Mouse (Mus musculus) embryonic facial prominence, embryonic 13.5 days (tissue): Measurements from ENCODE around the gene Gm21915. TPM values are rescaled to one million over a fixed set of nuclear protein-coding genes. Genes with fewer than 3 reads are reported as not detected.
A peak's percentile ranks its signal among the peaks of the same experiment; 100 is the strongest.

Source experiments
- ATAC-seq: fragments of 200-750 bp; cut with Nextera tagmentation; 2 replicates; pipeline ENCODE4 v1.8.0; 2017; ENCODE audit warnings: low read depth; ENCODE audit not compliant: insufficient number of reproducible peaks, insufficient read depth, low FRiP score, low TSS enrichment
- H3K27ac ChIP-seq: fragments of 300-500 bp; sonication (generic); 2 replicates; pipeline ENCODE4 v1.5.1; 2015; ENCODE audit warnings: moderate library complexity, mild to moderate bottlenecking, inconsistent platforms
- H3K27me3 ChIP-seq: fragments of 300-500 bp; sonication (generic); 2 replicates; pipeline ENCODE4 v1.6.1; 2015; ENCODE audit warnings: mild to moderate bottlenecking, inconsistent platforms
- H3K36me3 ChIP-seq: fragments of 300-500 bp; sonication (generic); 2 replicates; pipeline ENCODE4 v1.6.1; 2015; ENCODE audit warnings: mild to moderate bottlenecking, inconsistent platforms
- H3K4me1 ChIP-seq: fragments of 300-500 bp; sonication (generic); 2 replicates; pipeline ENCODE4 v1.6.1; 2015; ENCODE audit warnings: inconsistent platforms
- H3K4me2 ChIP-seq: fragments of 300-500 bp; sonication (generic); 2 replicates; pipeline ENCODE4 v1.6.1; 2015; ENCODE audit warnings: moderate library complexity, mild to moderate bottlenecking, inconsistent platforms
- H3K4me3 ChIP-seq: fragments of 300-500 bp; sonication (generic); 2 replicates; pipeline ENCODE4 v1.5.1; 2015; ENCODE audit warnings: mild to moderate bottlenecking, inconsistent platforms
- H3K9ac ChIP-seq: fragments of 300-500 bp; sonication (generic); 2 replicates; pipeline ENCODE4 v1.6.1; 2015; ENCODE audit warnings: mild to moderate bottlenecking, inconsistent platforms
- H3K9me3 ChIP-seq: fragments of 300-500 bp; sonication (generic); 2 replicates; pipeline ENCODE4 v1.6.1; 2016; ENCODE audit warnings: inconsistent platforms
- WGBS: fragments of 180-500 bp; shearing (Covaris S2); methylation state at CpG from one replicate; pipeline ENCODE4 v1.1.7; 2015; ENCODE audit warnings: mixed read lengths; 5-methylcytosine and 5-hydroxymethylcytosine counted together
- polyA plus RNA-seq: library from polyadenylated mRNA; unstranded; fragments of >200 nt; fragmentation: Nextera tagmentation; extraction: Ambion mirVana; gene quantifications from 2 replicates; pipeline ENCODE4 v1.2.1, GENCODE M21; 2015

Gm21915 gene
- polyA plus RNA-seq, 1 experiment from 2014 or later, result not detected

DNA sequence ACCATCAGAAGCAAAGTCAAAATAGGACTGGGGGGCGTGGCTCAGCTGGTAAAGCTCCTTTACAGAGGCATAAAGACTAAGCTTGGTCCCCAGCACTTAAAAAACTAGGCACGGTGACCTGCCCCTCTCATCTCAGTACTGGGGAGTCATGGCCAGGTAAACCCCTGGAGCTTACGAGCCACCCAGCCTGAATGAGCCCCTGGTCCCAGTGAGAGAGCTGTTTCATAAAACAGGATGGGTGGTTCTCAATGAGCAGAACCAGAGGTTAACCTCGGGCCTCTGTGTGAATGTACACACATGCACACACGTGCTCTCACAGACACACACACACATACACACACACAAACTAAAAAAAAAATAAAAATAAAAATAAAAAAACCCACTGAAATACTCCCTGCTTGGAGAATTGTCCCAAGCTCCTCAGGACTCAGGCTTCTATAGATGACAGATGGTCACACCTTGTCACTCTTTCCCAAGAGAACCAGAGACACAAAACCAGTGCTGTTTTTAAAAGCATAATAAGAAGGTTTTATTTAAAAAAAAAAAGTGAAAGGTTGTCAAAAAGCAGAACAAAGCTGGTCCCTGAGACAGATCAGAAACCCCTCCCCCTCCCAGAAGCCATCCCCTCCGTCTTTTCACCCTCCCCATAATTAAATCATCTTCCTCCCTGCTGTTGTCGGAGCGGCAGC, 32.6 kb upstream of the Gm21915 start:
- 22% methylated on average over 8 of the region's 8 CpGs for WGBS
- peak overlapping the region; percentile 68 for H3K9ac ChIP-seq

DNA sequence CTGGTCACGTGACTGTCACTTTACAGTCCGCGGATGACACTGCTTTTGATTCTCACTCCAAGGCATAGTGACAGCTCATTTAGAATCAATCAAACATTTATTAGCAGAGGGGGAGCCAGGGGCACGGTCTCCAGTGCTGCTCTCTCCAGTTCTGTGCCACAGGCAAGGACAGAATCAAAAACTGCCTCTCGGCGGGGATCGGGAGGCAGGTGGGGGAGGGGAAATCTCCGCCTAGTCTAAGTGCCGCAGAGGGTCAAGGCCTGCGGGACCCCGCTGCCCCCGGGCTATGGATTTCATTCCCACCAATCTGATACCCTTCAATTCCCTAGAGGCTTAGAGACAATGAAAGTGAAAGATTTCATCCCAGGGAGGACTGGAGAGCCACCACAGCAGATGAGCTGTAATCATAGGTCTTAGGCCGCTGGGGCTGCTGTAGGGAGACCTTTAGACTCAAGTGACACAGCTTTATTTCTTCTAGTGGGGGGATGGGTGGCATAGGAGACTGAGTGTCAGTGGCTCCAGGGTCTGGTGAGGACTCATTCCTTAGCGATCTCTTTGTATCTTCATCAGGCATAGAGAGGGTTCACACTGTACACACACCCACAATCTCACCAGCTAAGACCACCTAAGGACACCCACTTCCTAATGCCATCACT, 31.9 kb upstream of the Gm21915 start:
- peak overlapping the region; percentile 68 for H3K9ac ChIP-seq
- peak overlapping the region; percentile 41 for H3K4me3 ChIP-seq
- H3K27me3 ChIP-seq, result peaks cover 4% of the 10 kb centered on the region; the same call in 1 of the 2 replicates
- no peaks in the 10 kb centered on the region for H3K9me3 ChIP-seq
- H3K27ac ChIP-seq, result no peak overlapping the region
- 2% methylated on average over 14 of the region's 14 CpGs for WGBS
- peak overlapping the region; percentile 74 for H3K4me2 ChIP-seq
- no peak for ATAC-seq
- H3K4me1 ChIP-seq, result peaks cover 43% of the 10 kb centered on the region
- no peaks in the 10 kb centered on the region for H3K36me3 ChIP-seq

More for the DNA sequence above, 32.6 kb upstream of the Gm21915 start:
- Histone ChIP-seq H3K36me3 (no peaks in the 10 kb centered on the region), H3K27me3 (peaks cover 4% of the 10 kb centered on the region; the same call in 1 of the 2 replicates), H3K4me2 (peak overlapping the region; percentile 74), H3K4me1 (peaks cover 41% of the 10 kb centered on the region), H3K4me3 (peak overlapping the region; percentile 41), H3K27ac (no peak overlapping the region), H3K9me3 (no peaks in the 10 kb centered on the region)
- no peak for ATAC-seq

DNA sequence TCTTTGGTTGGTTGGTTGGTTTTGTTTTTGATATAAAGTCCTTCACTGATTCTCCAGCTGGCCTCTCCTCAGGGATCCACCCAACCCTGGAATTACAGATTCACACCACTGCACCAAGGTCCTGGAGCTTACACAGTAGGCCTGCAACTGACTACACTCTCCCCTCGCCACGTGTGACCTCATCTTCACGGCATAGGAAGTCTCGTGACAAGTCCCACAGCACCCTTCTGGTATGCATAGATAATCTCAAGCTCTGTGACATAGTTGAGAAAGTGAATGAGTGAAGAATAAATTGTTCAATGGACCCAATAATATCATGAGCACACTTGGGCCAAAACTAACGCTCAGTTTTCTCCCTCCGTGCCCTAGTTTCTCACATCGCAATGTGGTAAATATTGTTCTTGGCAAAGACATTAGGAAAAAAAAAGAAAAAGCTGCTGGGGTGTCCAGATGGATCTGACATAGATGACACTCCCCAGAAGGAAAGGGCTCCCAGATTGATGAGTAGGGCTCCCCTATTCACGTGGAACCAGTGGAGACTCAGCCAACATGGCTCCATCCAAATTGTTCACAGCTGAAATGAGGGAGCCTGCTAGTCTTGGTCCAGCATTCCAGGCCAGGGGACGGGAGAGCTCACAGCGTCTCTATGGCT, 30.8 kb upstream of the Gm21915 start:
- no peaks in the 10 kb centered on the region for H3K9me3 ChIP-seq
- no peaks in the 10 kb centered on the region for H3K36me3 ChIP-seq
- WGBS, result 79% methylated on average over 10 of the region's 10 CpGs
- H3K9ac ChIP-seq, result no peak overlapping the region
- no peak overlapping the region for H3K27ac ChIP-seq
- H3K27me3 ChIP-seq, result peaks cover 4% of the 10 kb centered on the region; the same call in 1 of the 2 replicates
- H3K4me1 ChIP-seq, result peaks cover 42% of the 10 kb centered on the region
- H3K4me2 ChIP-seq, result no peak overlapping the region
- H3K4me3 ChIP-seq, result no peak overlapping the region
- no peak for ATAC-seq

GRCm38 (mm10) chr9:40641318-40641717, 29.1 kb upstream of the Gm21915 start:
- no peaks in the 10 kb centered on the region for H3K9me3 ChIP-seq
- ATAC-seq, result no peak
- H3K27ac ChIP-seq, result no peak overlapping the region
- no peak overlapping the region for H3K4me3 ChIP-seq
- H3K36me3 ChIP-seq, result no peaks in the 10 kb centered on the region
- no peak overlapping the region for H3K4me2 ChIP-seq
- WGBS, result 45% methylated on average over 2 of the region's 2 CpGs
- H3K4me1 ChIP-seq, result peaks cover 38% of the 10 kb centered on the region
- H3K27me3 ChIP-seq, result peaks cover 4% of the 10 kb centered on the region; the same call in 1 of the 2 replicates
- no peak overlapping the region for H3K9ac ChIP-seq

DNA sequence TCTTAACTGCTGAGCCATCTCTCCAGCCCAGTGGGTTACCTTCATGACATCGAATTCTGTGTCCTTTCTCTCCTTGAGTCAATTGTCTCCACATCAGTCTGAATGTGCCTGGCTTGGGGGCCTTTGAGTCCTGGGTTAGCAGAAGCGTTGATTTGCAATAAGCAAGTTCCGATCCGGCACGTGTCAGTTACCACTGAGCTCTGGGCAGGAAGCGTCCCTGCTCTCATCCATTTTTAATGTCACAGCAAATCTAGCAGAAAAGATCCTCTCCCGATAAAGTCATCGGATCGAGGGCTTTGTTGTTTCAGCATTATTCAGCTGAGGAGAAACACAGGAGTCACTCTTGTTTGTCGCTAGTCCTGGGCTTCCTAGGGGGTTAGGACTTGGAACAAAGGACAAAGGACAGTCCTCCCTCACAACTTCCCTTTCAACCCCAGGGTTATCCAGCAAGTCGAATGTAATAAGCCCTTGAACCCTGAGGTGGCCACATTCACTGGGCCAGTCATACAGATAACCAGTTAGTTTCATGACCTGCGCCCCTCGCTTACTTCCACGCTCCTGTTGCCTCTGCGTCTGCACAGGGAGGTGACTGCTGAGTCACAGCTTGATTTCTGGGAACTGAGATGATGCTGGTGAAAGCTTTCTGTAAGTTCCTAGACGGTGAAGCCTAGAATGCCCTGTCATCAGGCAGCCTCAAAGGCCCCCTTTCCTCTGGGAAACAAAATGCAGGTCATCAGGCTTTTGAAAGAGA, 27.8 kb upstream of the Gm21915 start:
- Histone ChIP-seq H3K9ac (no peak overlapping the region), H3K27ac (no peak overlapping the region), H3K4me3 (no peak overlapping the region), H3K36me3 (no peaks in the 10 kb centered on the region), H3K9me3 (no peaks in the 10 kb centered on the region), H3K4me1 (peaks cover 26% of the 10 kb centered on the region), H3K27me3 (peaks cover 4% of the 10 kb centered on the region; the same call in 1 of the 2 replicates), H3K4me2 (no peak overlapping the region)
- no peak for ATAC-seq
- 18% methylated on average over 16 of the region's 16 CpGs for WGBS

GRCm38 (mm10) chr9:40649444-40649843, 21.0 kb upstream of the Gm21915 start:
- no peak overlapping the region for H3K27ac ChIP-seq
- no peak overlapping the region for H3K4me2 ChIP-seq
- 91% methylated on average over 3 of the region's 3 CpGs for WGBS
- no peaks in the 10 kb centered on the region for H3K9me3 ChIP-seq
- H3K36me3 ChIP-seq, result no peaks in the 10 kb centered on the region
- no peak for ATAC-seq
- H3K4me1 ChIP-seq, result no peaks in the 10 kb centered on the region
- H3K4me3 ChIP-seq, result no peak overlapping the region
- H3K9ac ChIP-seq, result no peak overlapping the region
- H3K27me3 ChIP-seq, result no peaks in the 10 kb centered on the region

DNA sequence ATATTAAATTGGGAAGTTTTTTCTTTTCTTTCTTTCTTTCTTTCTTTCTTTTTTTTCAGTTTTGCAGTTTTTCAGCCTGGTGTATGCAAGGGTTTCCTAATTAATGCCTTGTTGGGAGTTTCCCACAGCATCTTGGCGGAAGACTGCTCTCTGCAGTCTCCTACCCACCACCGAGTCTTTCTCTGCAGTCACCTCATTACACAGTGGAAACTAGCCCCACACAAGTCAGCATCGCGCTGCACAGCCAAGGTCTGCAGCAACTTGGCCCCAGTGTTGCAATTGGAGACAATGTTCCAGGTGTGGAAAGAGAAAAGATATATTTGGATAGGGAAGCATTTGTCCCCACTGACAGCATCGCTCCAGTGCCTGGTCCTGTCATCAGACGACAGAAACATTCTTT, 20.4 kb upstream of the Gm21915 start:
- Histone ChIP-seq H3K9me3 (no peaks in the 10 kb centered on the region), H3K4me3 (no peak overlapping the region), H3K27me3 (no peaks in the 10 kb centered on the region), H3K4me2 (no peak overlapping the region), H3K9ac (no peak overlapping the region), H3K36me3 (no peaks in the 10 kb centered on the region), H3K4me1 (no peaks in the 10 kb centered on the region), H3K27ac (no peak overlapping the region)
- 63% methylated on average over 6 of the region's 6 CpGs for WGBS
- no peak for ATAC-seq

GRCm38 (mm10) chr9:40651239-40651859, 19.1 kb upstream of the Gm21915 start:
- 89% methylated on average over 4 of the region's 4 CpGs for WGBS
- H3K9me3 ChIP-seq, result no peaks in the 10 kb centered on the region
- no peak overlapping the region for H3K4me2 ChIP-seq
- no peaks in the 10 kb centered on the region for H3K36me3 ChIP-seq
- no peak overlapping the region for H3K4me3 ChIP-seq
- no peak overlapping the region for H3K27ac ChIP-seq
- H3K4me1 ChIP-seq, result peaks cover 4% of the 10 kb centered on the region; the same call in 1 of the 2 replicates
- ATAC-seq, result no peak
- no peak overlapping the region for H3K9ac ChIP-seq
- H3K27me3 ChIP-seq, result no peaks in the 10 kb centered on the region

GRCm38 (mm10) chr9:40652757-40653156, 17.7 kb upstream of the Gm21915 start:
- no peak for ATAC-seq
- Histone ChIP-seq H3K9me3 (no peaks in the 10 kb centered on the region), H3K27me3 (no peaks in the 10 kb centered on the region), H3K36me3 (no peaks in the 10 kb centered on the region), H3K4me2 (no peak overlapping the region), H3K4me1 (peaks cover 4% of the 10 kb centered on the region; the same call in 1 of the 2 replicates), H3K4me3 (no peak overlapping the region), H3K9ac (no peak overlapping the region), H3K27ac (no peak overlapping the region)
- WGBS, result 45% methylated on average over 9 of the region's 9 CpGs

- no peaks in the 10 kb centered on the region for H3K27me3 ChIP-seq
- H3K4me3 ChIP-seq, result no peak overlapping the region
- no peak overlapping the region for H3K9ac ChIP-seq
- peaks cover 2% of the 10 kb centered on the region; the same call in 1 of the 2 replicates for H3K4me1 ChIP-seq
- no peaks in the 10 kb centered on the region for H3K9me3 ChIP-seq
- H3K4me2 ChIP-seq, result no peak overlapping the region
- ATAC-seq, result no peak
- H3K36me3 ChIP-seq, result no peaks in the 10 kb centered on the region
- no peak overlapping the region for H3K27ac ChIP-seq
- 76% methylated on average over 9 of the region's 9 CpGs for WGBS
Measured at GRCm38 (mm10) chr9:40666190-40666803, 4.1 kb upstream of the Gm21915 start.
